Mouse (Mus musculus) MEL (cell line): ENCODE data around the gene Ablim1. TPM values are rescaled to one million over a fixed set of nuclear protein-coding genes. Genes with fewer than 3 reads are reported as not detected.

Experiments used
- DNase-seq: peaks from one replicate; pipeline ENCODE4 v3.0.0; 2011; ENCODE audit warnings: low read depth, low spot score
- H3K27ac ChIP-seq: 2 replicates; pipeline ENCODE4 v1.5.1; 2012; ENCODE audit warnings: low read depth, mild to moderate bottlenecking, control low read depth, low read length, moderate library complexity; ENCODE audit not compliant: control insufficient read depth
- H3K27me3 ChIP-seq, 2 experiments: fragments of 150-350 bp in 1 of 2; sonication (generic) in 1 of 2; 2 replicates each; pipeline ENCODE4 v1.6.1; 2012; ENCODE audit warnings: low read length in 2 of 2, mild to moderate bottlenecking in 2 of 2, improper control_type of control experiment in 1 of 2, moderate library complexity in 1 of 2; ENCODE audit not compliant: insufficient read depth in 2 of 2, control insufficient read depth in 1 of 2
- H3K36me3 ChIP-seq, 2 experiments: 2 replicates each; pipeline ENCODE4 v1.6.1; 2012 to 2014; ENCODE audit warnings: low read length in 2 of 2, improper control_type of control experiment in 1 of 2, inconsistent platforms in 1 of 2, mild to moderate bottlenecking in 1 of 2; ENCODE audit not compliant: insufficient read depth in 2 of 2, control insufficient read depth in 1 of 2
- H3K4me1 ChIP-seq, 2 experiments: fragments of 150-350 bp in 1 of 2; sonication (generic) in 1 of 2; 2 replicates each; pipeline ENCODE4 v1.6.1; 2012; ENCODE audit warnings: low read length in 2 of 2, improper control_type of control experiment in 1 of 2, mild to moderate bottlenecking in 1 of 2; ENCODE audit not compliant: insufficient read depth in 2 of 2, control insufficient read depth in 1 of 2
- H3K4me3 ChIP-seq, 2 experiments: fragments of 150-350 bp in 1 of 2; sonication (generic) in 1 of 2; 2 replicates each; pipeline ENCODE4 v1.5.1; 2012; ENCODE audit warnings: low read depth in 2 of 2, low read length in 2 of 2, mild to moderate bottlenecking in 2 of 2, moderate library complexity in 2 of 2, control low read depth in 1 of 2, improper control_type of control experiment in 1 of 2; ENCODE audit not compliant: control insufficient read depth in 1 of 2, insufficient read depth in 1 of 2
- H3K79me2 ChIP-seq: 2 replicates; pipeline ENCODE4 v1.6.1; 2012; ENCODE audit warnings: mild to moderate bottlenecking, low read length, moderate library complexity; ENCODE audit not compliant: control insufficient read depth, poor library complexity, insufficient read depth
- H3K9ac ChIP-seq: 2 replicates; pipeline ENCODE4 v1.6.1; 2012; ENCODE audit warnings: low read depth, mild to moderate bottlenecking, control low read depth, low read length, moderate library complexity; ENCODE audit not compliant: control insufficient read depth, poor library complexity, severe bottlenecking
- H3K9me3 ChIP-seq: fragments of 150-350 bp; sonication (generic); replicated peaks from 2 replicates; pipeline ENCODE4 v1.6.1; 2012; ENCODE audit warnings: mild to moderate bottlenecking, low read length, improper control_type of control experiment, moderate library complexity; ENCODE audit not compliant: insufficient read depth
- CHD2 ChIP-seq: IDR thresholded peaks from 2 replicates; pipeline ENCODE4 v1.6.1; 2011; ENCODE audit warnings: low read length, improper control_type of control experiment
- EP300 ChIP-seq, 2 experiments: IDR thresholded peaks; 2 replicates each; pipeline ENCODE4 v1.6.1; 2011; ENCODE audit warnings: improper control_type of control experiment in 2 of 2, low read length in 2 of 2, low read depth in 1 of 2, mild to moderate bottlenecking in 1 of 2
- MAFK ChIP-seq: IDR thresholded peaks from 2 replicates; pipeline ENCODE4 v1.6.1; 2011; ENCODE audit warnings: low read depth, mild to moderate bottlenecking, low read length, improper control_type of control experiment, borderline replicate concordance
- MAZ ChIP-seq: IDR thresholded peaks from 2 replicates; pipeline ENCODE4 v1.6.1; 2012; ENCODE audit warnings: low read depth, mild to moderate bottlenecking, inconsistent platforms, low read length, improper control_type of control experiment
- MXI1 ChIP-seq: IDR thresholded peaks from 2 replicates; pipeline ENCODE4 v1.6.1; 2011; ENCODE audit warnings: mild to moderate bottlenecking, low read depth, low read length, improper control_type of control experiment
- MYC ChIP-seq: IDR thresholded peaks from 2 replicates; pipeline ENCODE4 v1.6.1; 2011; ENCODE audit warnings: low read depth, mild to moderate bottlenecking, low read length, improper control_type of control experiment, moderate library complexity
- POLR2A ChIP-seq, 2 experiments: IDR thresholded peaks; 2 replicates each; pipeline ENCODE4 v1.6.1; 2011 to 2012; ENCODE audit warnings: low read length in 2 of 2, mild to moderate bottlenecking in 2 of 2, control low read depth in 1 of 2, improper control_type of control experiment in 1 of 2, low read depth in 1 of 2, moderate library complexity in 1 of 2; ENCODE audit not compliant: control insufficient read depth in 1 of 2, insufficient read depth in 1 of 2, poor library complexity in 1 of 2
- POLR2AphosphoS2 ChIP-seq: IDR thresholded peaks from 2 replicates; pipeline ENCODE4 v1.6.1; 2011; ENCODE audit warnings: low read length, improper control_type of control experiment
- RCOR1 ChIP-seq: IDR thresholded peaks from 2 replicates; pipeline ENCODE4 v1.6.1; 2012; ENCODE audit warnings: low read depth, mild to moderate bottlenecking, inconsistent platforms, low read length, improper control_type of control experiment
- ZC3H11A ChIP-seq: IDR thresholded peaks from 2 replicates; pipeline ENCODE4 v1.6.1; 2012; ENCODE audit warnings: low read depth, mild to moderate bottlenecking, inconsistent platforms, low read length, improper control_type of control experiment
- ZMIZ1 ChIP-seq: IDR thresholded peaks from 2 replicates; pipeline ENCODE4 v1.6.1; 2012; ENCODE audit warnings: low read depth, mild to moderate bottlenecking, inconsistent platforms, low read length, improper control_type of control experiment, moderate library complexity
- ZNF384 ChIP-seq: IDR thresholded peaks from 2 replicates; pipeline ENCODE4 v1.6.1; 2012; ENCODE audit warnings: low read depth, mild to moderate bottlenecking, inconsistent platforms, low read length, improper control_type of control experiment
- polyA plus RNA-seq, 2 experiments: library from polyadenylated mRNA; stranded (reverse) in 1 of 2; unstranded in 1 of 2; fragments of >175 nt in 1 of 2; fragments of >200 nt in 1 of 2; gene quantifications; 2 replicates each; pipeline versions ENCODE4 v1.2.1 to v1.2.4; 2012; ENCODE audit warnings: low replicate concordance in 2 of 2, low read depth in 1 of 2; ENCODE audit not compliant: insufficient read length in 2 of 2, insufficient read depth in 1 of 2, missing spikeins in 1 of 2
- total RNA-seq: library from RNA; depleted of rRNA; stranded (reverse); fragments of 300-350 nt; gene quantifications from 2 replicates; pipeline ENCODE4 v1.2.3, GENCODE M21; 2012

Gene Ablim1
- total and polyA plus RNA-seq, 3 experiments = not detected

- H3K4me3 ChIP-seq = no peak overlapping the region
- peaks cover 3 to 7% of the 10 kb centered on the region in 2 experiments; a peak in 2 of 4 replicates for H3K27me3 ChIP-seq
- H3K9ac ChIP-seq = no peak overlapping the region
- no peaks in the 10 kb centered on the region for H3K9me3 ChIP-seq
- no peaks in the 10 kb centered on the region for H3K79me2 ChIP-seq
- H3K36me3 ChIP-seq = no peaks in the 10 kb centered on the region
- TF ChIP-seq MAZ (no peak), ZNF384 (no peak), MXI1 (no peak), MAFK (no peak), EP300 (IDR thresholded peaks at IDR 0.05; ENCODE audit: low read depth in 1 of 2, low read length in 2 of 2) (no peak), MYC (no peak), POLR2A (IDR thresholded peaks at IDR 0.05; ENCODE audit: control insufficient read depth in 1 of 2, insufficient read depth in 1 of 2, low read depth in 1 of 2, low read length in 2 of 2, poor library complexity in 1 of 2) (no peak), POLR2AphosphoS2 (no peak)
- TF ChIP-seq, all 39 proteins: peak for 0
- Histone ChIP-seq H3K27ac (no peak overlapping the region), H3K4me1 (no peaks in the 10 kb centered on the region)
- DNase-seq = no peak
Observed at GRCm38 (mm10) chr19:57240259-57240658, 74.5 kb downstream of the Ablim1 start.

GRCm38 (mm10) chr19:57239176-57239784 is 75.4 kb downstream of the Ablim1 start:
- no peak for DNase-seq
- Histone ChIP-seq H3K9ac (no peak overlapping the region), H3K27ac (no peak overlapping the region), H3K79me2 (no peaks in the 10 kb centered on the region), H3K4me3 (no peak overlapping the region), H3K27me3 (peaks cover 2 to 7% of the 10 kb centered on the region in 2 experiments; a peak in 2 of 4 replicates), H3K36me3 (no peaks in the 10 kb centered on the region), H3K4me1 (no peaks in the 10 kb centered on the region), H3K9me3 (no peaks in the 10 kb centered on the region)
- no peak for TF ChIP-seq RCOR1

DNA sequence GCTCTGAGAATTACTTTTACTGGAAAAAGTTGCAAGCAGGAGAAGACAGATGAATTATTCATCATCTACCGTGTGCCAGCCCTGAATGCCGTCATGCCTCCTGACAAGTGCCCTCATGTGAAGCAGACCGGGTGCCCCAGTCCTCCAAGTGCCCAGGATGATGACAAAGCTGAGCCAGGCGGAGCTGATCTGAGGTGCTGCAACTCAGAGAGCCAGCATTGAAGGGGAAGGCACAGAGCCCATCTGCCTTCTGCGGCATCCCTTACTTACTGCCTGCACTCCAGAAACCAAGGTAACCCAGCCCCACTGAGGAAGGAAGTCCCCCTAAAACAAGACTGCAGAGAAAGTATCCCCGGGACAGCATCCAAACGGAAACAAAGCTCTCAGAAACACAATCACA is 76.3 kb downstream of the Ablim1 start:
- Histone ChIP-seq H3K27ac (no peak overlapping the region), H3K4me1 (no peaks in the 10 kb centered on the region), H3K9me3 (no peaks in the 10 kb centered on the region), H3K27me3 (peaks cover 2 to 7% of the 10 kb centered on the region in 2 experiments; a peak in 2 of 4 replicates), H3K9ac (no peak overlapping the region), H3K4me3 (no peak overlapping the region), H3K79me2 (no peaks in the 10 kb centered on the region), H3K36me3 (no peaks in the 10 kb centered on the region)
- DNase-seq = no peak
- TF ChIP-seq CHD2 (no peak), MXI1 (no peak), ZMIZ1 (no peak), ZC3H11A (no peak)
